Mouse (Mus musculus): ENCODE data around the gene Bud31.
"Not testable (repeated sequence)": the region's sequence is repeated elsewhere in the genome, so short reads cannot be mapped to it uniquely, and the experiment has no call there.

Gene Bud31

GRCm38 (mm10) chr5:145139571-145140519 is at the start of gene Bud31, which contains the start of gene Pdap1:
Gene Bud31 (plus strand): TSS chr5:145140362.
Gene Pdap1 (minus strand): TSS chr5:145140238.
- CTCF ChIA-PET = interaction anchor here (1.1 to 1.3 kb wide), 2 partner anchors 10 to 175 kb away, joined by 3 read pairs; no protein-coding TSS in a partner anchor

GRCm38 (mm10) chr5:145096195-145096594 is 44.0 kb upstream of the Bud31 start:
- CTCF ChIA-PET = no interaction called here

- CTCF ChIA-PET = interaction anchor here (0.7 kb wide), 1 partner anchor 64 kb away, joined by 5 read pairs; no protein-coding TSS in a partner anchor
Measured at GRCm38 (mm10) chr5:145098340-145098821, 41.8 kb upstream of the Bud31 start.

DNA sequence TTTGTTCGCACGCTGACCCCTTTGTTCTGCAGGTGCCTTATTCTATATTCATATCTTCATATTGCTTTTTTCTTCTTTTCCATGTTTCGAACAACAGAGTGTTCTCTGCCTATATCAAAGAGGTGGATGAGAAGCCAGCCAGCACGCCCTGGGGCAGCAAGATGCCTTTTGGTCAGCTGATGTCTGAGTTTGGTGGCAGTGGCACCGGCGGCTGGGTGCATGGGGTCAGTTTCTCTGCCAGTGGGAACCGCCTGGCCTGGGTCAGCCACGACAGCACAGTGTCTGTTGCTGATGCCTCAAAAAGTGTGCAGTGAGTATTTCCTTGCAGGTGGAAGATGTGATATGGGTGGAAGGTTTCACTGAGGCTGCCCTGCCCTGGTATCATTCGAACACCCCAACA is 39.2 kb upstream of the Bud31 start:
- CTCF ChIA-PET = no interaction called here

GRCm38 (mm10) chr5:145101451-145101850 is 38.7 kb upstream of the Bud31 start:
- CTCF ChIA-PET = not testable (repeated sequence)

GRCm38 (mm10) chr5:145102706-145103105 is 37.5 kb upstream of the Bud31 start:
- CTCF ChIA-PET = no interaction called here

DNA sequence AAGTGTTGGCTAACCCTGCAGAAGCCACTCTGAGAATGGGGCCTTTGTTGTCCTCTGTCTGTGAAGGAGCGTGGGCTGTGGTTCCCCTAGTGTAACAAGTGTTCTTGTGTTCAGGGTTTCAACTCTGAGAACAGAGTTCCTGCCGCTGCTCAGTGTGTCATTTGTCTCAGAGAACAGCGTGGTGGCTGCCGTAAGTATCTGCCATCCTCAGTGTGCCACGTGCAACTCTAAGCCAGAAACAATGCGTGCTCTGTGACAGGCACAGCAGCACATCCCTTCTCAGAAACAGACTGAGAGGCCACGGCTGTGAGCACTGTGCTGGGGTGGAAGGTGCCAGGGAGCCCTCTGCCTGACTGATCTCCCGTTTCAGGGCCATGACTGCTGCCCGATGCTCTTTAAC is 35.8 kb upstream of the Bud31 start:
- CTCF ChIA-PET = no interaction called here

- CTCF ChIA-PET = no interaction called here
Measured at GRCm38 (mm10) chr5:145105694-145106275, 34.4 kb upstream of the Bud31 start.

DNA sequence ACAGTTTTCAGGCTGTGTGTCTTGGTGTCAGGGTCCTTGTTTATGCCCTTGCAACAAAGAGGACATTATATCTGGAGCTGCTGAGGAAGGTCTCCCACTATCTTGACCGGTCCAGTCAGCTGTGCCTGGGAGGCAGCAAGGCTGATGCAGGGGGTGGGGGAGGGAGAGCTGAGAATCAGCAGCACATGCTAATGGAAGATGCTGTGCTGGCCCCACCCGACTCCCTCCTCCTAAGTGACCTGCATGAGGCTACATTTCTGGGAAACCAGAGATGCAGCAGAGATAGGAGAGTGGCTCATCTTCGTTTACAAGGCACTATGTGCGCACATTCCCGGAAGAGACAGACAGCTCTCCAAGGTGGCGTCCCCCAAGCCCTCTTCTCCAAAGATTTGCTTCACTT is 29.8 kb upstream of the Bud31 start:
- CTCF ChIA-PET = no interaction called here

- CTCF ChIA-PET = no interaction called here
Measured at GRCm38 (mm10) chr5:145112566-145112965, 27.6 kb upstream of the Bud31 start.

DNA sequence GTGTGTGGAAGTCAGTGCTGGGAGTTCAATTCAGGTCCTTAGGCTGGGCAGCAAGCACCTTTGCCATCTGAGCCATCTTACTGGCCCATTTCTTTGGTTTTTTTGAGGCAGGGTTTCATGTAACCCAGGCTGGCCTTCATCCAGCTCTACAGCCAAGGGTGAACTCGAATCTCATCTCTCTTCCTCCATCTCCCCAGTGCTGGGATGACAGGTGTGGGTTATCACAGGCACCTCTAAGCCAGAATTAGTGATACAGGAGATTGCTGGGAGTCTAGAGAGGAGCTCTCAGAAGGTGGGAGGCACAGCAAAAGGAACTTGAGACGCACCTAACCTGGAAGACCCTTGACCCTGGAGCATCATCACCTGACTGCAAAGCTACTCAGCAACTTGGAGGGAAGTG is 26.7 kb upstream of the Bud31 start:
- CTCF ChIA-PET = no interaction called here

DNA sequence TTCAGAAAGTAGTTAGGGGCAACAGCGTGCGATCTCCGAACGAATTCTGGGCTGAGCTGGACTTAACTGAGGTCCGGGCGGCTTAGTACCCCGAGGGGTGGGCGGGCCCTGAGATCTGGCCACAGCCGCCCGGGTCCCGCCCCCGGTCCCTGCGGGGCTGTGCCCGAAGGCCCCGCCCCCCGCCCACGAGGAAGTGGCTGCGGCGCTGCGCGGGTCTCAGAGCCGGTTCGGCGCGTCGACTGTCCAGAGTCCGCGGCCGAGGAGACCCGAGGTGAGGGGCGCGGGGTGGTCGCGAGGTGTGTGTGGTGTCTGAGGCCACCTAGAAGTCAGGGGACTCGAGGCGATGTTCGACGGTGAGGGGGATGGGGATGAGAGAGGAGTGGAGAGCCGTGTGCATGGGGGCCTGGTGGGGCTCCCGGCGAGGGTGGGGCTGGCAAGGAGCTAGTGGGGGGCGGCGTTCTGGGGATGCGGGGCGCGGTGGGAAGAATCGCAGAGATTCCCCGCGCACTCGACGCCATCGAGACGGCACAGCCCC is 26.0 kb upstream of the Bud31 start, which contains the start of gene Arpc1b:
Arpc1b (plus strand) TSS at position 145 of the 535 bp plus-strand sequence.
- CTCF ChIA-PET = no interaction called here

- CTCF ChIA-PET = no interaction called here
Measured at GRCm38 (mm10) chr5:145114606-145115473, 25.3 kb upstream of the Bud31 start.

DNA sequence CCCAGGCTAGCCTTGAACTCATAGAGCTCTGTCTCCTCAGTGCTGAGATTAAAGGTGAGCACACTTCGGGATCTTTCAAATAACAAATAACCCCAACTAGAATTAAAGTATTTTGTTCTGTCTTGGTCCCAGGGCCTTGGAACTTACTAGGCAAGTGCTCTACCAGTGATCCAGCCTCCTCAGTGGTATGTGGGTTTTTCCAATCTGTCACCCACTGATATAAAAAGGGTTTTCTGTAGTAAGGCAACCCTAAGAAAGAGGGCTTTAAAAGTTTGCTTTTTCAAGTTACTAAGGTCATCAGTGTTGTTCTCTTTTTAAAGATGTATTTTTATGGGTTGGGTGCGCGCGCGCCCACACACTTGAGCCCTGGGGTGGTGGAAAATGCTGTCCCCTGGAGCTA is 24.4 kb upstream of the Bud31 start:
- CTCF ChIA-PET = no interaction called here

DNA sequence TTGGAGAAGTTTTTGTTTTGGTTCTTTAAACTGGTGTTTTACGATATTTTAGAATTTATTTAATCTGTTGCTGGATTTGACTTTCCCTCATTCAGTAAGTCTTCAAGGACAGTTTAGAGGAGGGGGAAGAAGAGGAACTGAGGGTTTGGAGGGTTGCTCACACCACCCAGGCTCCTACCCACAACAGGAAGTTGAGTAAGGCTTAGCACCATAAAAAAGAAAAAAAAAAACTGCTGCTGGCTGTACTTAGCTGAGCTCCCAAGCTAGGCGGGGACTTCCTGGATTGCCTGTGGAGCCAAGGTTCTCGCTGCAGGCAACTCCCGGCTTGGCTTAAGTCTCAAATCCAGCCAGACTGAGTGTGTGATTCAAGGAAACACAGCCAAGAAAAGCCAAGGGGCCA is 23.8 kb upstream of the Bud31 start:
- CTCF ChIA-PET = no interaction called here

- CTCF ChIA-PET = no interaction called here
Measured at GRCm38 (mm10) chr5:145116916-145117315, 23.2 kb upstream of the Bud31 start.

DNA sequence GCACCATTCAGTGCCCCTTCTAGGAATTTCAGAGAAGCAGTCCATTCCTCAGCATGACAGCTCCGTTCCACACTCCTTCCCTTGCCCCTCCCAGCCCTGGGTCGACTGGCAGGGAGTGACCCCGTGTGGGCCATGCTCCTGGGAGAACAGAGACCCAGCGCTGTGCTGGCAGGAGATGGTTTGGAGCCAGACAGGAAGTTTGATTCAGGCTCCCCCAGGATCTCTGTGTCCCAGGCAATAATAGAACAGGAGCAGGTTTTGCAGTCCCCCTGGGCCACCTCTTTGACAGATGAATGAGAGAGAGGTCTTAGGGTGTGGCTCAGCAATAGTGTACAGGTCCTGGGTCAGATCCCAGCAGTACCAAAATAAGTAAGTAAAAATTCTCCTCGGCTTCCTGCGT is 22.2 kb upstream of the Bud31 start:
- CTCF ChIA-PET = interaction anchor here (0.7 kb wide), 2 partner anchors 19 to 1918 kb away, joined by 3 to 4 read pairs; no protein-coding TSS in a partner anchor

GRCm38 (mm10) chr5:145118461-145118860 is 21.7 kb upstream of the Bud31 start:
- CTCF ChIA-PET = no interaction called here

DNA sequence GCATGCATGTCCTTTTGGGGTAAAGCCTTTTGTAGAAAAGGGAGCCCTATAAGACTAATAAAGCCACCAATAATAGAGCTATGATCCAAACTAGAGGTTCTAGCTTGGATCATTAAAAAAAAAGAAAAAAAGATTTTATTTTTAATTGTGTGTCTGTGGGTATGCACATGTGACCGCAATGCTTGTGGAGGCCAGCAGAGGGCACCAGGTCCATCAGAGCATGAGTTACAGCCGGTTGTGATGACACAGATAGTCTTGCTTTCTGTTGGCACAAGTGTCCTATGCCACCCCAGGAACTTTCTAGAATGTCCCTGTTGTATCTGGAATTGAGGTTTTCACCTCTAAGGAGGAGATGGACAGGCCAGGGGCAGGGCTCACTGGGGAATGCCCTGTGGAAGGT is 20.8 kb upstream of the Bud31 start:
- CTCF ChIA-PET = interaction anchor here (0.6 kb wide), 1 partner anchor 27 kb away, joined by 6 read pairs; no protein-coding TSS in a partner anchor

GRCm38 (mm10) chr5:145120921-145121320 is 19.2 kb upstream of the Bud31 start:
- CTCF ChIA-PET = no interaction called here

DNA sequence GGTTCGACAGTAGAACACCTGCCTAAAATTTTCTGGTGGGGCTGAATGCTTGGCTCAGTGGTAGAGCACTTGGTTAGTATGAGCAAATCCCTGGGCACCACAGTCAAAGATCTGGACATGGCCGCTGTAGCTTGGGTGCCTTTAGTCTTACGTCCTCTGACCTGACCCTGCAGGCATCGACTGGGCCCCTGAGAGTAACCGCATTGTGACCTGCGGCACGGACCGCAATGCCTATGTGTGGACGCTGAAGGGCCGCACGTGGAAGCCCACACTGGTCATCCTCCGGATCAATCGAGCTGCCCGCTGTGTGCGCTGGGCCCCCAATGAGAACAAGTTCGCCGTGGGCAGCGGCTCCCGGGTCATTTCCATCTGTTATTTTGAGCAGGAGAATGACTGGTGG is 16.8 kb upstream of the Bud31 start:
- CTCF ChIA-PET = no interaction called here

DNA sequence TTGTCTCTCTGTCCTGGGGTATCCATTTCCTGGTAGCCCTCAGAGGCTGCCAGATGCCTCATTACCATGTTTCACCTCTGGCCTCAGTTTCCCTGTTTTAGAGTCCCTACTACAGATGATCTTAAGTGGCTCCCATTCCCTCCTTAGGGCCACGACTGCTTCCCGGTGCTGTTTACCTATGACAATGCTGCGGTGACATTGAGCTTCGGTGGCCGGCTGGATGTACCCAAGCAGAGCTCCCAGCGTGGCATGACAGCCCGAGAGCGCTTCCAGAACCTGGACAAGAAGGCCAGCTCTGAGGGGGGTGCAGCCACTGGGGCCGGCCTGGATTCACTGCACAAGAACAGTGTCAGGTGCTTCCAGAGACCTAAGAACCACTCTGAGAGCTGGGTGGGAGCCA is 13.6 kb upstream of the Bud31 start:
- CTCF ChIA-PET = no interaction called here

All from spleen, embryonic (tissue).